ENCODE assay signal across 17 mouse cellular contexts in the genomic region with DNA sequence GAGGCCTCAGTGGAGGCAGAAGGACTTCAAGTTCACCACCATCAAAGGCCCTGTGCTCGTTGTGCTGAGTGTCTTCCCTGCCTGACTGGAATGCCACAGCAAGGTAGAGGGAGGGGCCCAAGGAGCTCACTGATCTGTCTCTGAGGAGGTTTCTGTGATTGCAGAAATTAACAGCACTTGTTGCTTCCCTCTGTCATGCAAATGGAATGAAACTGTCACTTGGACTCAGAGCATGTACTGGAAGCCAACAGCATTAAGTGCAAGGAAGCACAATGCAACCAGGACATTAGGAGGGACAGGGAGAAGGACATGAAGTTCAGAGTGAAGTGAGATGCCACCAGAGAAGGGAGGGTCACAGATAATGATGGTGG.
A peak's percentile ranks its signal among the peaks of the same experiment; 100 is the strongest.
DNase-seq lines count a peak whose midpoint lies in the region; ATAC-seq and TF ChIP-seq lines count a peak whose summit lies in the region.
"Had no signal": no experiment of that assay in that cellular context is flagged by ENCODE, and none has a peak within 500 bp of the region (broad histone marks: within the 10 kb centered on the region; RNA-seq: fewer than 3 reads in every experiment).

No protein-coding gene starts in this region.

- peaks cover 2% of the 10 kb centered on the region for H3K36me3 ChIP-seq in heart, adult 2 months (ENCODE audit: control insufficient read depth, insufficient read depth, low read length)
- no peaks in the 10 kb centered on the region for H3K36me3 ChIP-seq in midbrain, embryonic 12.5 days
- no peaks in the 10 kb centered on the region for H3K36me3 ChIP-seq in midbrain, embryonic 10.5 days
- H3K36me3 ChIP-seq in liver, embryonic 12.5 days: no peaks in the 10 kb centered on the region
- H3K36me3 ChIP-seq in midbrain, postnatal 0 days (ENCODE audit: insufficient read depth, low read length): no peaks in the 10 kb centered on the region
- H3K36me3 ChIP-seq: embryonic facial prominence, embryonic 10.5 days; hindbrain, embryonic 10.5 days; neural tube, embryonic 13.5 days had no signal

- H3K79me2 ChIP-seq in heart, adult 2 months (replicated peaks; ENCODE audit: control insufficient read depth, insufficient read depth, low read length): no peaks in the 10 kb centered on the region

- H3K4me3 ChIP-seq in heart, adult 2 months: no peak overlapping the region
- no peak overlapping the region for H3K4me3 ChIP-seq in midbrain, embryonic 12.5 days
- no peak overlapping the region for H3K4me3 ChIP-seq in midbrain, embryonic 10.5 days
- no peak overlapping the region for H3K4me3 ChIP-seq in liver, embryonic 12.5 days
- no peak overlapping the region for H3K4me3 ChIP-seq in midbrain, postnatal 0 days (ENCODE audit: low read depth, low read length)
- H3K4me3 ChIP-seq: embryonic facial prominence, embryonic 10.5 days; hindbrain, embryonic 10.5 days; neural tube, embryonic 13.5 days had no signal

- H3K4me2 ChIP-seq in midbrain, embryonic 12.5 days (replicated peaks): peak overlapping the region; percentile 7; the same call in 1 of the 2 replicates
- no peak overlapping the region for H3K4me2 ChIP-seq in liver, embryonic 12.5 days
- H3K4me2 ChIP-seq in midbrain, postnatal 0 days (ENCODE audit: low read depth, low read length, poor library complexity, severe bottlenecking): no peak overlapping the region
- H3K4me2 ChIP-seq: neural tube, embryonic 13.5 days had no signal

- peaks cover 14% of the 10 kb centered on the region for H3K4me1 ChIP-seq in heart, adult 2 months (ENCODE audit: control insufficient read depth, insufficient read depth, low read length)
- peaks cover 13% of the 10 kb centered on the region for H3K4me1 ChIP-seq in midbrain, embryonic 12.5 days
- peaks cover 20% of the 10 kb centered on the region for H3K4me1 ChIP-seq in midbrain, embryonic 10.5 days
- H3K4me1 ChIP-seq in liver, embryonic 12.5 days: peaks cover 9% of the 10 kb centered on the region; the same call in 1 of the 2 replicates
- peaks cover 5% of the 10 kb centered on the region for H3K4me1 ChIP-seq in midbrain, postnatal 0 days (ENCODE audit: insufficient read depth, low read length)
- H3K4me1 ChIP-seq: neural tube, embryonic 13.5 days had no signal

- peak overlapping the region; percentile 6; the same call in 1 of the 2 replicates for H3K9ac ChIP-seq in heart, adult 2 months (ENCODE audit: low read depth, low read length)
- no peak overlapping the region for H3K9ac ChIP-seq in midbrain, embryonic 12.5 days (replicated peaks)
- H3K9ac ChIP-seq in liver, embryonic 12.5 days: no peak overlapping the region
- H3K9ac ChIP-seq in midbrain, postnatal 0 days (replicated peaks; ENCODE audit: low read length, poor library complexity, severe bottlenecking): no peak overlapping the region
- H3K9ac ChIP-seq: neural tube, embryonic 13.5 days had no signal

- no peak for TF ChIP-seq CTCF in heart, adult 2 months (IDR thresholded peaks at IDR 0.05)
- no peak for TF ChIP-seq CTCF in midbrain, postnatal 0 days (IDR thresholded peaks at IDR 0.05)

- no peak for DNase-seq in heart, adult 2 months
- DNase-seq in heart, adult 9 months (ENCODE audit: low spot score in 2 of 2): no peak
- no peak for DNase-seq in midbrain, embryonic 10.5 days (ENCODE audit: low spot score)
- DNase-seq in midbrain, postnatal 0 days (ENCODE audit: low spot score): no peak
- DNase-seq in retina, postnatal 1 day: no peak
- DNase-seq in lung, postnatal 25 days (ENCODE audit: low spot score): no peak
- DNase-seq: adrenal gland, postnatal 14 days; cerebellum, adult 11-12 months; kidney, adult 11 months; lung, postnatal 10 days; right cerebral cortex, postnatal 14 days had no signal

- peak overlapping the region; percentile 20 for H3K27ac ChIP-seq in heart, adult 2 months
- H3K27ac ChIP-seq in midbrain, embryonic 12.5 days (replicated peaks): no peak overlapping the region; the same call in 1 of the 2 replicates
- no peak overlapping the region for H3K27ac ChIP-seq in midbrain, embryonic 10.5 days (replicated peaks)
- H3K27ac ChIP-seq in liver, embryonic 12.5 days: peak overlapping the region; percentile 59
- H3K27ac ChIP-seq in midbrain, postnatal 0 days (ENCODE audit: low read depth, low read length): peak overlapping the region; percentile 34
- H3K27ac ChIP-seq: embryonic facial prominence, embryonic 10.5 days; hindbrain, embryonic 10.5 days; neural tube, embryonic 13.5 days; stomach, postnatal 0 days had no signal

- ATAC-seq in midbrain, embryonic 12.5 days (ENCODE audit: low FRiP score, low read depth): no peak
- no peak for ATAC-seq in liver, embryonic 12.5 days
- no peak for ATAC-seq in midbrain, postnatal 0 days (ENCODE audit: low FRiP score)

- no peak for TF ChIP-seq EP300 in heart, adult 2 months (IDR thresholded peaks at IDR 0.05; ENCODE audit: insufficient read depth, low read depth, low read length)

- no peaks in the 10 kb centered on the region for H3K9me3 ChIP-seq in midbrain, embryonic 12.5 days
- H3K9me3 ChIP-seq in midbrain, embryonic 10.5 days (replicated peaks): no peaks in the 10 kb centered on the region
- no peaks in the 10 kb centered on the region for H3K9me3 ChIP-seq in liver, embryonic 12.5 days (replicated peaks)
- H3K9me3 ChIP-seq in midbrain, postnatal 0 days (ENCODE audit: low read length): no peaks in the 10 kb centered on the region
- H3K9me3 ChIP-seq: embryonic facial prominence, embryonic 10.5 days; hindbrain, embryonic 10.5 days; neural tube, embryonic 13.5 days had no signal

- intact Hi-C loops in heart, adult 2 months (cut with DNase I): no loop called here

- 21% methylated on average over 1 of the region's 1 CpGs for WGBS in heart, adult 2 months
- 19% methylated on average over 1 of the region's 1 CpGs for WGBS in midbrain, embryonic 12.5 days
- 38% methylated on average over 1 of the region's 1 CpGs for WGBS in midbrain, embryonic 10.5 days
- WGBS in liver, embryonic 12.5 days (ENCODE audit: insufficient replicate concordance): 3% methylated on average over 1 of the region's 1 CpGs
- WGBS in midbrain, postnatal 0 days: 8% methylated on average over 1 of the region's 1 CpGs

- no peak for TF ChIP-seq POLR2A in heart, adult 2 months (IDR thresholded peaks at IDR 0.05; ENCODE audit: insufficient read depth, low read depth, low read length)

- no peaks in the 10 kb centered on the region for H3K27me3 ChIP-seq in heart, adult 2 months (ENCODE audit: control insufficient read depth, insufficient read depth, low read length)
- H3K27me3 ChIP-seq in midbrain, embryonic 12.5 days: no peaks in the 10 kb centered on the region
- no peaks in the 10 kb centered on the region for H3K27me3 ChIP-seq in midbrain, embryonic 10.5 days (ENCODE audit: low read depth, poor library complexity, severe bottlenecking)
- no peaks in the 10 kb centered on the region for H3K27me3 ChIP-seq in liver, embryonic 12.5 days (replicated peaks)
- H3K27me3 ChIP-seq in midbrain, postnatal 0 days (ENCODE audit: insufficient read depth, low read length): no peaks in the 10 kb centered on the region
- H3K27me3 ChIP-seq: neural tube, embryonic 13.5 days had no signal

Comparison
In these comparisons a context has a peak if more than half of its experiments do, and no peak if none do; other contexts are left out.
1. H3K27ac ChIP-seq: peak in heart, adult 2 months (single experiment), liver, embryonic 12.5 days (single experiment) and midbrain, postnatal 0 days (single experiment); none in midbrain, embryonic 12.5 days (single experiment) and midbrain, embryonic 10.5 days (single experiment).